Mouse (Mus musculus) heart, adult 2 months (tissue): ENCODE measurements at regions not wholly inside any gene's neighbourhood (a gene's known extent, or its start where the extent isn't known, plus 50 kb on each side); places are given as distances from the start of the nearest gene placed in this dataset.

ENCODE experiments used
- CTCF ChIP-seq: fragments of 200-600 bp; IDR thresholded peaks from 2 replicates; pipeline ENCODE4 v1.8.1; 2022; ENCODE audit warnings: antibody characterized with exemption, mild to moderate bottlenecking, moderate library complexity
- EP300 ChIP-seq: fragments of 200-500 bp; IDR thresholded peaks from 2 replicates; pipeline ENCODE4 v1.6.1; 2011; ENCODE audit warnings: low read depth, low read length, control low read depth; ENCODE audit not compliant: insufficient read depth
- POLR2A ChIP-seq: fragments of 200-500 bp; IDR thresholded peaks from 2 replicates; pipeline ENCODE4 v1.6.1; 2011; ENCODE audit warnings: mild to moderate bottlenecking, low read depth, low read length, control low read depth; ENCODE audit not compliant: insufficient read depth

- TF ChIP-seq CTCF (no peak), POLR2A (no peak), EP300 (no peak)
Measured at GRCm38 (mm10) chr2:116808554-116808953, 69.9 kb upstream of the Tmco5 start.
